ENCODE assay signal across 21 mouse cellular contexts in genomic region chr8:95841436-95841835, GRCm38 (mm10).
"Had no signal": no experiment of that assay in that cellular context is flagged by ENCODE, and none has a peak within 500 bp of the region (broad histone marks: within the 10 kb centered on the region; RNA-seq: fewer than 3 reads in every experiment).

No protein-coding gene starts in this region.

- H3K9ac ChIP-seq: liver, embryonic 15.5 days; liver, postnatal 0 days; lung, embryonic 15.5 days; midbrain, embryonic 12.5 days; midbrain, embryonic 15.5 days; neural tube, embryonic 13.5 days; neural tube, embryonic 15.5 days had no signal

- H3K27me3 ChIP-seq: liver, embryonic 15.5 days; lung, embryonic 15.5 days; midbrain, embryonic 12.5 days; midbrain, embryonic 15.5 days; neural tube, embryonic 13.5 days; neural tube, embryonic 15.5 days had no signal

- ATAC-seq: liver, postnatal 0 days; lung, postnatal 0 days; midbrain, embryonic 15.5 days had no signal

- H3K4me3 ChIP-seq: liver, embryonic 15.5 days; lung, embryonic 15.5 days; megakaryocyte, embryonic 14.5 days; midbrain, embryonic 12.5 days; midbrain, embryonic 15.5 days; neural tube, embryonic 13.5 days; neural tube, embryonic 15.5 days had no signal

- H3K27ac ChIP-seq: liver, embryonic 15.5 days; lung, embryonic 15.5 days; macrophage; midbrain, embryonic 12.5 days; midbrain, embryonic 15.5 days; neural tube, embryonic 13.5 days; neural tube, embryonic 15.5 days had no signal

- H3K4me1 ChIP-seq: liver, embryonic 15.5 days; lung, embryonic 15.5 days; megakaryocyte, embryonic 14.5 days; midbrain, embryonic 12.5 days; midbrain, embryonic 15.5 days; neural tube, embryonic 13.5 days; neural tube, embryonic 15.5 days had no signal

- DNase-seq: lung, adult 2 months; lung, postnatal 14 days; lung, postnatal 36 days; retina, postnatal 1 day; right cerebral cortex, adult 18-20 months; right cerebral cortex, postnatal 25 days; right cerebral cortex, postnatal 4 days; spleen, adult 18-20 months; thymus, adult 18-20 months; thymus, postnatal 14 days; thymus, postnatal 36 days had no signal

- H3K9me3 ChIP-seq: liver, embryonic 15.5 days; lung, embryonic 15.5 days; megakaryocyte, embryonic 14.5 days; midbrain, embryonic 12.5 days; midbrain, embryonic 15.5 days; neural tube, embryonic 13.5 days; neural tube, embryonic 15.5 days had no signal

- H3K4me2 ChIP-seq: liver, embryonic 15.5 days; lung, embryonic 15.5 days; midbrain, embryonic 12.5 days; midbrain, embryonic 15.5 days; neural tube, embryonic 13.5 days; neural tube, embryonic 15.5 days had no signal
